In genomic region chr3:35973551-35973950, GRCm38 (mm10) we compare ENCODE assay signal across 9 mouse cellular contexts. TPM values are rescaled to one million over a fixed set of nuclear protein-coding genes. Genes with fewer than 3 reads are reported as not detected.
A peak's percentile ranks its signal among the peaks of the same experiment; 100 is the strongest.
DNase-seq lines count a peak whose midpoint lies in the region; ATAC-seq lines count a peak whose summit lies in the region.
"Had no signal": no experiment of that assay in that cellular context is flagged by ENCODE, and none has a peak within 500 bp of the region (broad histone marks: within the 10 kb centered on the region; RNA-seq: fewer than 3 reads in every experiment).

No protein-coding gene starts in this region.

- no peak overlapping the region for H3K4me2 ChIP-seq in forebrain, embryonic 13.5 days
- H3K4me2 ChIP-seq: liver, embryonic 15.5 days had no signal

- H3K4me3 ChIP-seq in forebrain, embryonic 13.5 days: no peak overlapping the region
- H3K4me3 ChIP-seq in forebrain, embryonic 10.5 days: no peak overlapping the region
- H3K4me3 ChIP-seq: liver, embryonic 15.5 days had no signal

- H3K9ac ChIP-seq in forebrain, embryonic 13.5 days: no peak overlapping the region
- H3K9ac ChIP-seq: liver, embryonic 15.5 days had no signal

- no peak for DNase-seq in forebrain, embryonic 10.5 days (ENCODE audit: extremely low spot score, low spot score)
- DNase-seq in right cerebral cortex, postnatal 14 days: peak; percentile 22
- no peak for DNase-seq in right cerebral cortex, postnatal 36 days (ENCODE audit: low spot score in 2 of 2)
- peak; percentile 30 for DNase-seq in c-Kit-positive CD71-negative TER-119-negative erythroid progenitor cells, embryonic 14.5 days (ENCODE audit: low read depth)
- peak; percentile 72 for DNase-seq in induced T-regulatory cell, adult 2 months (ENCODE audit: low read depth)
- peak; percentile 70 for DNase-seq in naive thymus-derived CD4-positive, alpha-beta T cell, adult 2 months (ENCODE audit: low read depth)
- no peak for DNase-seq in layer of hippocampus, postnatal 36 days

- no peaks in the 10 kb centered on the region for H3K4me1 ChIP-seq in forebrain, embryonic 13.5 days
- no peaks in the 10 kb centered on the region for H3K4me1 ChIP-seq in forebrain, embryonic 10.5 days
- H3K4me1 ChIP-seq: liver, embryonic 15.5 days had no signal

- no peaks in the 10 kb centered on the region for H3K27me3 ChIP-seq in forebrain, embryonic 13.5 days
- H3K27me3 ChIP-seq in forebrain, embryonic 10.5 days (ENCODE audit: poor library complexity, severe bottlenecking): no peaks in the 10 kb centered on the region
- H3K27me3 ChIP-seq: liver, embryonic 15.5 days had no signal

- no peak overlapping the region for H3K27ac ChIP-seq in forebrain, embryonic 13.5 days
- H3K27ac ChIP-seq in forebrain, embryonic 10.5 days: no peak overlapping the region
- H3K27ac ChIP-seq: liver, embryonic 15.5 days had no signal

- no peaks in the 10 kb centered on the region for H3K9me3 ChIP-seq in forebrain, embryonic 13.5 days (replicated peaks)
- H3K9me3 ChIP-seq in forebrain, embryonic 10.5 days: no peaks in the 10 kb centered on the region
- H3K9me3 ChIP-seq: liver, embryonic 15.5 days had no signal

- WGBS in forebrain, embryonic 13.5 days: 66% methylated on average over 7 of the region's 7 CpGs
- WGBS in forebrain, embryonic 10.5 days: 76% methylated on average over 7 of the region's 7 CpGs

- ATAC-seq in forebrain, embryonic 13.5 days: peak; percentile 45; the same call in 1 of the 2 replicates

- peaks cover 60% of the 10 kb centered on the region for H3K36me3 ChIP-seq in forebrain, embryonic 13.5 days (ENCODE audit: poor library complexity, severe bottlenecking)
- peaks cover 77% of the 10 kb centered on the region for H3K36me3 ChIP-seq in forebrain, embryonic 10.5 days (replicated peaks)

RNA-seq across cellular contexts. Expression of gene Mccc1, which starts 26.9 kb away (rescaled TPM):
- 33.8 and 34.7 TPM in 2 replicates for polyA plus RNA-seq in forebrain, embryonic 13.5 days (2015; fragmentation: Nextera tagmentation; extraction: Ambion mirVana)
- polyA plus RNA-seq in forebrain, embryonic 10.5 days (2016; fragmentation: Nextera tagmentation; extraction: Ambion mirVana): 37.9 and 38.6 TPM in 2 replicates
- 10 to 100 TPM; 35.0 to 44.1 TPM for total RNA-seq in layer of hippocampus, postnatal 36 days (2021)

RNA-seq across cellular contexts. Expression of gene Dcun1d1, which starts 36.3 kb away (rescaled TPM):
- 114 and 127 TPM in 2 replicates for polyA plus RNA-seq in forebrain, embryonic 13.5 days (2015; fragmentation: Nextera tagmentation; extraction: Ambion mirVana)
- polyA plus RNA-seq in forebrain, embryonic 10.5 days (2016; fragmentation: Nextera tagmentation; extraction: Ambion mirVana): 111 and 117 TPM in 2 replicates
- 10 to 100 TPM; 66.5 to 68.4 TPM for total RNA-seq in layer of hippocampus, postnatal 36 days (2021)

Comparison
In these comparisons a context has a peak if more than half of its experiments do, and no peak if none do; other contexts are left out.
1. DNase-seq: peak in right cerebral cortex, postnatal 14 days (single experiment), c-Kit-positive CD71-negative TER-119-negative erythroid progenitor cells, embryonic 14.5 days (single experiment), induced T-regulatory cell, adult 2 months (single experiment) and naive thymus-derived CD4-positive, alpha-beta T cell, adult 2 months (single experiment); none in forebrain, embryonic 10.5 days (single experiment), right cerebral cortex, postnatal 36 days (0 of 2) and layer of hippocampus, postnatal 36 days (0 of 2).